In the genomic region with DNA sequence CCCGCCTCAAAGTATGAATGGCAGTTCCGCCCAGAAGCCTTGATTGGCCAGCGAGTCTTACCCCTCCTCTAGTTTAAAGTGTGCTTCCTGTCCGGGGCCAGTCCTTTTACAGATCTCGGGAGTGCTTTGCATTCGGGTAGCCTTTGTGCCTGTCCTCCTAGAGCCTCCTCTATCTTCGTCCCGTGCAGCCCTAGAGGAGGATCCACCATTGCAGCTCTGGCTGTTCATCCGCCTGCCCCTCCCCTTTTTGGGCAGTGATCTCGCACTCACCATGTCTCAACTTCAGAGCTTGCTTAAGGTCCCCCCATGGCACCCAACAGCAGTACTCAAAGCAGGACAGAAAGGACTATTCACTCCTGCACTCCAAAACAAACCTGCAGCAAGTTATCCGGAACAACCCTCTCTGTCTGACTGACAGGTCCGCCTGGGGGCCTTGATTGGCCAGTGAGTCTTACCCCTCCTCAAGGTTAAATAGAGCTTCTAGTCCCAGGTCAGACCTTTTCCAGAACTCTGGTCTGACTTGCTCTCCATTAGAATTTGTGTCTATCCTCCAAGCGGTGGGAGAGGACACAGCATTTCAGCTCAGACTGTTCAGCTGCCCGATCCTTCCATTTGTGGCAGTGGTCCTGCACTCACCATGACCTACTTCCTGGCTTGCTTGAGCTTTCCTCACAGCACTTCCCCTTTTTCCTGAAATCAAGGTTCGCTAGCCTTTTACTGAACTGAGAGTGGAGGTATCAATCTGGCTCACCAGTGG, we compare ENCODE assay signal across 8 mouse cellular contexts. TPM values are rescaled to one million over a fixed set of nuclear protein-coding genes. Genes with fewer than 3 reads are reported as not detected.
DNase-seq lines count a peak whose midpoint lies in the region; ATAC-seq lines count a peak whose summit lies in the region.

No protein-coding gene starts in this region.

- no peaks in the 10 kb centered on the region for H3K4me1 ChIP-seq in hindbrain, embryonic 14.5 days (replicated peaks; ENCODE audit: control insufficient read depth, insufficient read depth, low read length)

- no peaks in the 10 kb centered on the region for H3K9me3 ChIP-seq in hindbrain, embryonic 14.5 days (ENCODE audit: control insufficient read depth, low read length)

- peak overlapping the region; percentile 84 for H3K4me2 ChIP-seq in hindbrain, embryonic 14.5 days (replicated peaks)

- H3K36me3 ChIP-seq in hindbrain, embryonic 14.5 days (replicated peaks; ENCODE audit: control insufficient read depth, insufficient read depth): no peaks in the 10 kb centered on the region

- H3K27me3 ChIP-seq in hindbrain, embryonic 14.5 days (ENCODE audit: control insufficient read depth, insufficient read depth, low read length): no peaks in the 10 kb centered on the region

- peak overlapping the region; percentile 41 for H3K4me3 ChIP-seq in hindbrain, embryonic 14.5 days (replicated peaks; ENCODE audit: low read length)

- peak overlapping the region; percentile 54 for H3K9ac ChIP-seq in hindbrain, embryonic 14.5 days

- DNase-seq in R1 (ENCODE audit: low read depth, low spot score): peak; percentile 91
- peak; percentile 32 to 42 for DNase-seq in cerebellum, postnatal 36 days
- peak; percentile 53 to 62 for DNase-seq in frontal cortex, postnatal 36 days (ENCODE audit: low spot score in 2 of 2)
- DNase-seq in hindbrain, embryonic 14.5 days (ENCODE audit: low spot score): peak; percentile 61
- peak; percentile 33 to 47 for DNase-seq in layer of hippocampus, postnatal 25 days (ENCODE audit: extremely low spot score in 1 of 2, low spot score in 1 of 2)
- peak; percentile 87 for DNase-seq in lung, postnatal 25 days (ENCODE audit: low spot score)
- DNase-seq in retina, embryonic 14.5 days (ENCODE audit: low spot score): peak; percentile 82
- peak; percentile 80 for DNase-seq in thymus, postnatal 4 days

- H3K27ac ChIP-seq in hindbrain, embryonic 14.5 days: peak overlapping the region; percentile 18

- WGBS in hindbrain, embryonic 14.5 days: 4% methylated on average over 15 of the region's 15 CpGs

- ATAC-seq in hindbrain, embryonic 14.5 days (ENCODE audit: low FRiP score): peak; percentile 98

RNA-seq across cellular contexts. Expression of gene Zfp825, which starts 28.9 kb away (rescaled TPM):
- 15.6 and 17.0 TPM in 2 replicates for polyA plus RNA-seq in hindbrain, embryonic 14.5 days (2014; fragmentation: Nextera tagmentation; extraction: Ambion mirVana)
- total RNA-seq in layer of hippocampus, postnatal 25 days (2021): 1 to 10 TPM; 6.5 to 7.5 TPM

Comparison
In these comparisons a context has a peak if more than half of its experiments do, and no peak if none do; other contexts are left out.
1. Peak in every context shown above with its lines: DNase-seq, ATAC-seq, H3K4me3 ChIP-seq and H3K27ac ChIP-seq.
2. DNase-seq: peak in every context shown above with its lines; median percentile 91 in R1; 87 in lung, postnatal 25 days; 82 in retina, embryonic 14.5 days; 80 in thymus, postnatal 4 days; 61 in hindbrain, embryonic 14.5 days; 58 in frontal cortex, postnatal 36 days; 40 in layer of hippocampus, postnatal 25 days; 37 in cerebellum, postnatal 36 days.